Mouse (Mus musculus) liver, adult 10 weeks (tissue): ENCODE data around the gene Fosl2. TPM values are rescaled to one million over a fixed set of nuclear protein-coding genes. Genes with fewer than 3 reads are reported as not detected.

Experiments used
- polyA plus RNA-seq: library from polyadenylated mRNA; stranded (reverse); fragments of 350-450 nt; fragmentation: Illumina TruSeq; extraction: RNeasy Lipid Tissue Mini Kit (QIAGEN cat#74804); gene quantifications from one replicate; pipeline ENCODE4 v1.2.3, GENCODE M21; 2014; ENCODE audit warnings: low read depth, low replicate concordance

The Fosl2 gene
- 1.7 TPM for polyA plus RNA-seq

DNA sequence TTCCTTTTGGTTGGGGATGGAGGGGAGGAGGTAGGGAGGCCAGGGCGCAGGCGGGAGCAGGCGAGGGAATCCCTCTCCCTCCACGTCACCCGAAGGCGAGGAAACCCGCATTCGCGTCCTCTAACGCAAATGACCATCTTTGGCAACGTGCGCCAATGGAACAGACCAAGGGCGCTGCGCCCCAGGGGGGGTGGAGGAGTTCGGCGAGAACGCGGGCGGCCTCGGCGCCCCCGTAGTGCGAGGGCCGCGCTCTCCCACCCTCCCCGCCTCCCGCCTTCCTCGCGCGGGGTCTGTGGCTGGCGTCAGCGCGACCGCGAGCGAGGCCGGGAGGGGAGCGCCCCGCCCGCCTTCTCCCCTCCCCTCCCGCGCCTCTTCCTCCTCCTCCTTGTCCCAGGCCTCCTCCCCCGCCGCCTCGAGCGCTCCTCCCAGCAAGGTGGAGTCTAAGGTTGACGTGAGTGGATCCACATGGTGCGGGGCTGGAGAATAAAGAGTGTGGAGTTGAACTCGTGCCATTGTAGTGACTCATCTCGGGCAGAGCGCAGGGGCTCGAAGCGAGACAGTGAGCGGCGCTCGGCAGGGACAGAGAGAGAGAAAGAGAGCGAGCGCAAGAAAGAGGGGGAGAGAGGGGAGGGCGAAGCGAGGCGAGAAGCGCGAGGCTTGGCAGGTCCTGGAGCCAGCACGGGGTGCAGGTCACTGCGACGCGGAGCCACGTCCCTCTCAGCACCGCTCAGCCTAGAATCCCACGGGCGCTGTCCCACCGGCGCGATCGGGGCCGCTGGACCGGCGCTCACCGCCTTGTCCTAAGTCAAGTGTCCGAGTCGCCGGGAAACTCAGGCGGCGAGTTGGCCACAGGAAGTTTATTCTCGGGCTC is at the start of gene Fosl2:
TSS of gene Fosl2 (plus strand) at position 466 of the 871 bp plus-strand sequence.

Other genes starting within 250 kb of the Fosl2 start
- gene Plb1, start 96.9 kb downstream of the Fosl2 start, polyA plus RNA-seq = not detected